Mouse (Mus musculus) activated CD4-positive, CD25-positive, alpha-beta regulatory T cell, adult 4 months (primary cell): ENCODE results near the gene Crygn. TPM values are rescaled to one million over a fixed set of nuclear protein-coding genes. Genes with fewer than 3 reads are reported as not detected.
"Not testable (repeated sequence)": the region's sequence is repeated elsewhere in the genome, so short reads cannot be mapped to it uniquely, and the experiment has no call there.

Experiments
- ATAC-seq: one replicate; pipeline ENCODE4 v1.8.0; 2017
- polyA plus RNA-seq, 2 experiments: library from polyadenylated mRNA; unstranded; fragments of 100-300 nt; shearing (Covaris generic); gene quantifications; one replicate each; pipeline ENCODE4 v1.2.1; 2017

Gene Crygn
- 1 to 10 TPM in 1 of 2 experiments, not detected in 1; 6.8 TPM for polyA plus RNA-seq

- ATAC-seq = no peak
These were observed at the start of gene Crygn for GRCm38 (mm10) chr5:24757816-24758215. Gene Crygn (minus strand): TSS chr5:24758008.

GRCm38 (mm10) chr5:24805222-24805621 lies 47.4 kb upstream of the Crygn start:
- no peak for ATAC-seq

- no peak for ATAC-seq
These were observed 46.9 kb upstream of the Crygn start for GRCm38 (mm10) chr5:24804661-24805060.

- no peak for ATAC-seq
These were observed 44.2 kb upstream of the Crygn start for GRCm38 (mm10) chr5:24801841-24802624.

- ATAC-seq = no peak
These were observed 42.6 kb upstream of the Crygn start for GRCm38 (mm10) chr5:24800416-24800815.

GRCm38 (mm10) chr5:24798639-24799038 lies 40.8 kb upstream of the Crygn start:
- ATAC-seq = no peak

GRCm38 (mm10) chr5:24797858-24798257 lies 40.0 kb upstream of the Crygn start:
- no peak for ATAC-seq

- no peak for ATAC-seq
These were observed 35.2 kb upstream of the Crygn start for GRCm38 (mm10) chr5:24792961-24793360.

GRCm38 (mm10) chr5:24782957-24783356 lies 25.1 kb upstream of the Crygn start:
- ATAC-seq = no peak

GRCm38 (mm10) chr5:24781048-24781447 lies 23.2 kb upstream of the Crygn start:
- ATAC-seq = no peak

GRCm38 (mm10) chr5:24779881-24780512 lies 22.2 kb upstream of the Crygn start:
- ATAC-seq = peak; percentile 25

GRCm38 (mm10) chr5:24779321-24779720 lies 21.5 kb upstream of the Crygn start:
- no peak for ATAC-seq

- no peak for ATAC-seq
These were observed 21.0 kb upstream of the Crygn start for GRCm38 (mm10) chr5:24778843-24779140.

GRCm38 (mm10) chr5:24778082-24778842 lies 20.5 kb upstream of the Crygn start:
- ATAC-seq = no peak

- ATAC-seq = peak; percentile 96
These were observed 18.9 kb upstream of the Crygn start for GRCm38 (mm10) chr5:24776681-24777080.

GRCm38 (mm10) chr5:24774549-24774948 lies 16.7 kb upstream of the Crygn start:
- not testable (repeated sequence) for ATAC-seq

GRCm38 (mm10) chr5:24756931-24757330 lies 877 bp downstream of the Crygn start:
- ATAC-seq = no peak

GRCm38 (mm10) chr5:24752175-24752498 lies 5.7 kb downstream of the Crygn start:
- peak; percentile 11 for ATAC-seq

GRCm38 (mm10) chr5:24751305-24752174 lies 6.3 kb downstream of the Crygn start:
- ATAC-seq = peak; percentile 73

- peak; percentile 76 for ATAC-seq
These were observed 7.2 kb downstream of the Crygn start for GRCm38 (mm10) chr5:24750321-24751304.

GRCm38 (mm10) chr5:24749731-24750130 lies 8.1 kb downstream of the Crygn start:
- no peak for ATAC-seq
